Mouse (Mus musculus): ENCODE data around the gene Gan.

Gene Gan

DNA sequence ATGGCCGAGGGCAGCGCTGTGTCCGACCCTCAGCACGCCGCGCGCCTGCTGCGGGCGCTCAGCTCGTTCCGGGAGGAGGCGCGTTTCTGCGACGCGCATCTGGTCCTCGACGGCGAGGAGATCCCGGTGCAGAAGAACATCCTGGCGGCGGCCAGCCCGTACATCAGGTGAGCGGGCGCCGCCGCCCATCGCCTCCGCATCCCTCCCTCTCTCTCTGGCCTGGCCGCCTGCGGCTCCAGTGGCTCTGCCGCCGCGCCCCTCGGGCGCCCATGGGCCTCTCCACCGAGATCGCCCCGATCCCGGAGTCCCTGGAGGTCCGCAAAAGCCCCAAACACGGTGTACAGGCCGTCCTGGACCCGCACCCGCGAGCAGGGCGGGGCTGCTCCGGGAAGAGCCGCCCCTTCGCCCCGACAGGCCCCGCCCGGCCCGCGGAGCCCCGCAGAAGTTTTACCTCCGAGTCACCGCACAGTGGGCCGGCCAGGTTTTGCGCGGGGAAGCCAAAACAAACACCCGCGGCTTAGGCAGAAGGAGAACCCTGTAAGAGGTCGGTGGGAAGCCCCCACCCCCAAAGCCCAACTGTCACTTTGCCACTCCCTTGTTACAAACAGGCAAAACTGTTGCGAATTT is at the start of gene Gan:
Gene Gan, plus strand, starts transcription at position 1 of the 627 bp plus-strand sequence.
- no peak for DNase-seq (ENCODE audit: low spot score)

DNA sequence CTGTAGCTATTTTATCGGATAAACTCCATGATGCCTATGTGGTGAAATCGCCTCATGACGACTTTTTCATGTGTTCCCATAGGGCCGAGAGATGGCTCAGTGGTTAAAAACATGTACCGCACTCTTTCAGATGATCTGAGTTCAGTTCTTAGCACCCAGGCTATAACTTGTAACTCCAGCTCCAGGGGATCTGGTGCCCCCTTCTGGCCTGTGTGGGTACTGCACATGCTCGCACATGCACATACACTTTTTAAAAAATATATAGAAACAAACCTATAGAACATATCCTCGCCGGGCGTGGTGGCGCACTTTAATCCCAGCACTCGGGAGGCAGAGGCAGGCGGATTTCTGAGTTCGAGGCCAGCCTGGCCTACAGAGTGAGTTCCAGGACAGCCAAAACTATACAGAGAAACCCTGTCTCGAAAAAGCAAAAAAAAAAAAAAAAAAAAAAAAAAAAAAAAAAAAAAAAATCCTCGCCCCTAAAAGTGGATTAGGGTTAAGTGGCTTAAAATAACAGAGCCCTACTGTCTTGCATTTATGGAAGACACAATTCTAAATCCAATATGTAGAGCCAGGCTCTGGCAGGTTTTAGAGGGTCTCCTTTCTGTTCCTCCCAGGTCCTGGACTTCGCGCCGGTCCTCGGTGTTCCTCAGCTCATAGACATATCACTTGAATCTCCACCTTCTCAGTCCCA is 48.8 kb upstream of the Gan start:
- DNase-seq (ENCODE audit: low spot score): no peak

DNA sequence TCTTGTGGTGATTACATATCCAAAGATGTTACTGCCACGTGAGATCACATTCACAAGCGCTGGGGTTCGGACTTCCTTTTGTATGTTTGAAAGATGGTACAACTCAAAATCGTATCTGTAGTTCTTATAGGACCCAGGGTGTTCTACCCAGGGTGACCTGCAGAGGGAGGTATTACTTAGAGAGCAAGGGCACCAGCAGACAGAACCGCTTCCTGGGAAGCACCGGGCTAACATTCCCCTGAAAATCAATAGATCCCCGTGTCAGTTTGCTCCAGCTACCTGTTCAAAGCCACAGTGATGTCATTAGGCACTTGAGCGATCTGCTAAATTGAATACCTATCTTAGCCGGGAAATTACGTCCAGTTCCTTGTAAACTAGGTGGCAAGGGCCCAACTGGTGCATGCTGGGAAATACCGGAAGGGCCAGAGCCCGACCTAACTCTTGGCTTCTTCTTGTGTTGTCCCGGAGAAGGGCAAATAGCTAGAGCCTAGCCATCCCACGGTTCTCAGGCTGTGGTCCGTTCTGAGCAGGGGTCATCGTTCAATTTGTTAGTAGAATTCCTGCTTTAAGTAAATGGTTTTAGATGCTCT is 48.0 kb upstream of the Gan start:
- DNase-seq (ENCODE audit: low spot score): no peak

DNA sequence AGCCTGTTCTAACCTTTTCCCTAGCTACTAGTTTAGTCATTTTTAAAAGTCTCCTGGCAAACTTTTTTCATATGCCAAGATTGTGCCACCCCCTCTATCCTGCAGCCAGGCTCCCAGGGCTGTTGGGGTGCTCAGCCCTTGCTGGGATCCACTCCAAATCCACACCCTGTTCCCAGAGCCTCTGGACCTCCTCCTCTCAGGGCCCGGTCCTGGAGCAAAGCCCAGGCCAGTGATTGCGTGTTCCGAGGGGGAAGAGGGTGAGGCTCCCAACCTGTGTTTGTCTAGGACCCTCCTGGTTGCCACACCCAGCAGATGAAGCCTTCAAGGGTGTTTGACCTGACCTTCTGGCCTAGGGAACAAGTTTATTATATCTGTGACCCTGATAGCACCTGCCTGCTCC is 46.3 kb upstream of the Gan start:
- no peak for DNase-seq (ENCODE audit: low spot score)

DNA sequence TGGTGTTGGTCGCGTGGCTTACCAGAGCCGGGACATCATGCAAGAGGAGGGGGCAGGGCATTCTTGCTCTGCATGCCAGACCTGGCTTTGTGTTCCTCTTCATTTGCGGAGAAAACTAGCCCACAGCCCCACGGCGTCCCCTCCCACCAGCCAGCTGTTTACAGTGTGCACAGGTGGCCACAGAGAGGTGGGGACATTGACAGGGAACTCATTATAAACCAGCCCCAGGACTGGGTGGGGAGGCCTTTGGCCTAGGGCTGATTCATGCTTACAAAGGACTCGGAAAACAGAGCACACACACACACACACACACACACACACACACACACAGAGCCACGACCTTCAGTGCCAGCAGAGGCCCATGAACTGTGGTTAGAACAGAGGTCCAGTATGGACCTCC is 45.7 kb upstream of the Gan start:
- no peak for DNase-seq (ENCODE audit: low spot score)

DNA sequence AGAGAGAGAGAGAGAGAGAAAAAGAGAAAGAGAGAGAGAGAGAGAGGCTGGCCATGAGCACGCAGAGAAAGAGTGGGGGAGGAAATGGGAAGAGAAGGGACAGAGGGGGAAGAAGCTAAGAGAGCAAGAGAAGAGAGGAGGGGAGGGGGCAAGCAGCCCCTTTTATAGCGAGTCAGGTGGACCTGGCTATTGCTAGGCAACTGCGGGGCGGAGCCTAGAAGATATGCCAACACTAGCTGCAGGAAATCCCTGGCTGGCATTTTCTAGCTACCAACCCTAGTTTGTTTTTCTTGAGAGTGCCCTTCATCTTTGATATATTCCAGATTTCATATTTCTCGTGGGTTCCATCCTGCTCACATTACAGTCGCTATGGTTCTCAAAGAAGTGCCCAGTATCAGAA is 42.8 kb upstream of the Gan start:
- DNase-seq (ENCODE audit: low spot score): no peak

DNA sequence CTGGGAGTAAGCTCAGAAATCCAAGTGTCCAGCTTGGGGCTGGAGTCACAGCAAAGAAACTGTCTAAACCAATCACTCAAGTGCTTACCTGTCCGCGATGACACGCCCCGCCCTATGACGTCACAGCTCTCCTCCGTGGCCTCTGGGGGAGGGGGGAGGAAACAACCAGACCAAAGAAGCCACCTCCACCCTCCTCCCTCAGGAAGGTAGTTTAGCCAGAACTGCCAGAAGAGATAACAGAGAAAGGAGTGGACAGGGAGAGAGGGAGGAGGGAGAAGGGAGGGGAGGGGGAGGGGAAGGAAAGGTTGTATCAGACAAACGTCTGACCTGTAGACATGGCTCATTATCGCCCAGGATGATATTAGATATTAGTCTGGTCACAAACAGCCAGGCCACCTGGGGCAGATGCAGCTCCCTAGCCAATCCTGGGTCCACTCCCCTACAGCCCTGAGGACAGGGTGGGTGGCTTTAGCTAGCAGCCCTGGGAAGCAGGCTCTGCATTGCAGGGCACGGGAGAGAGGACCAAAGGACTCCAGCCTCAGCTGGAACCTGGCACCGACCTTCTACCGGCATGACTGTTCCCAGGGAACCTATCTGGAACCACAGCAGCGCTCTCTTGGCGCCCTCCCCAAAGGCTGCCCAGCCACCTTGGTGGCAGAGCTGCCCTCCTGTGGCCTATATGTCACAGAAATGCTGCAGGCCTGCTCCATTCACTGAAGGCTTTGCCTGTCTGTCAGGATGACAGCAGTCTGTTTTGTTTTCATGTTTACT is 42.1 kb upstream of the Gan start:
- DNase-seq (ENCODE audit: low spot score): no peak

DNA sequence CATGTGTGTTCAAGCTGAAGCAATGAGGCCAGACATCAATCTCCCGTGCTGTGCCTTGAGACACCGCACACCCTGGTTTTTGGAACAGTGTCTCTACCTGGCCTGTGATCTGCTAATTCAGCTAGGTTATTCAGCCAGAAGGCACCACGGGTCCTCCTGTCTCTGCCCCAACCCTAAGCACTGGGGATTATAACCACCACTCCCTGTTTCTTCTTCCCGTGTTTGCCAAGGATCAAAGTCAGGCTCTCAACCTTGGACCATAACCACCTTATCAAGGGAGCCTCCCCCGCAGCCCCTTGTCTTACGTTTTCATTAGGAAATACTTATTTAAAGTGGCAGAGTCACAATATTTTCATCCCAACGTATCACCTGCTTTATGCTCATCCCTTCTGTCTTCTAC is 41.4 kb upstream of the Gan start:
- DNase-seq (ENCODE audit: low spot score): no peak

DNA sequence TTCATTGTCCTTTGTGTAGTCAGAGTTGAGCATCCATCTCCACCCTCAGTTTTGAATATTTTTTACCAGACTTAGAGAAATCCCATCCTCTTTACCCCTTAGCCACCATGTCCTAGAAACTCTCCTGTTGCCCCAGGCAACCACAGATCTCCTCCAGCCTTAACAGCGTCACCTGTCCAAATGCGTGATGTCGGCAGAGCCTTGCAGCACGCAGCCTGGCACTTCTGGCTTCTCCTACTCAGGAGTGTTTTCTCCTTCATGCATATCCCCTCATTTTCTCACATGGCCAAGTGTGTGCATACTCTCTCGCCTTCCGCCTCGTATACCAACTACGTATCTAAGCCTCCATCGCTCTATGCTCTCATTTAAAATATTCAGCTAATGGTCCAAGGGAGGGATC is 39.5 kb upstream of the Gan start:
- no peak for DNase-seq (ENCODE audit: low spot score)

DNA sequence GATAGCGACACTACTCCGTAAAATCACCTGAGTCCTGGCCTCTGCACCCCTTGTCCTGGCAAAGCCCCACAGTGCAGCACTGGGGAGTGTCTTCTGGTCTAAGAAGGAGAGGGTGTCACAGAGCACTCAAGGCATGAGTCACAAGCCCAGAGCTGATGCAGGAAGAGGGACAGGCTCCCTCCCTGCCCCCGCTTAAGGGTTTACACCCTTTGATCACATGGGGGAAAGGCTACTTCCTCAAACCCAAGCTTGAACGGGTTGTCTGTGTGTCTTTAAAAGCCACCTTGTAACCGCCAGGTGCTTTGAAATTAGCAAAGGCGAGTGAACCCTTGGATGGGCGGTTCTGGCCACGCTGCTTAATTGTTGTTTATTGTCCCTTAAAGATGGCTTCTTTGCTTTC is 36.7 kb upstream of the Gan start:
- no peak for DNase-seq (ENCODE audit: low spot score)

DNA sequence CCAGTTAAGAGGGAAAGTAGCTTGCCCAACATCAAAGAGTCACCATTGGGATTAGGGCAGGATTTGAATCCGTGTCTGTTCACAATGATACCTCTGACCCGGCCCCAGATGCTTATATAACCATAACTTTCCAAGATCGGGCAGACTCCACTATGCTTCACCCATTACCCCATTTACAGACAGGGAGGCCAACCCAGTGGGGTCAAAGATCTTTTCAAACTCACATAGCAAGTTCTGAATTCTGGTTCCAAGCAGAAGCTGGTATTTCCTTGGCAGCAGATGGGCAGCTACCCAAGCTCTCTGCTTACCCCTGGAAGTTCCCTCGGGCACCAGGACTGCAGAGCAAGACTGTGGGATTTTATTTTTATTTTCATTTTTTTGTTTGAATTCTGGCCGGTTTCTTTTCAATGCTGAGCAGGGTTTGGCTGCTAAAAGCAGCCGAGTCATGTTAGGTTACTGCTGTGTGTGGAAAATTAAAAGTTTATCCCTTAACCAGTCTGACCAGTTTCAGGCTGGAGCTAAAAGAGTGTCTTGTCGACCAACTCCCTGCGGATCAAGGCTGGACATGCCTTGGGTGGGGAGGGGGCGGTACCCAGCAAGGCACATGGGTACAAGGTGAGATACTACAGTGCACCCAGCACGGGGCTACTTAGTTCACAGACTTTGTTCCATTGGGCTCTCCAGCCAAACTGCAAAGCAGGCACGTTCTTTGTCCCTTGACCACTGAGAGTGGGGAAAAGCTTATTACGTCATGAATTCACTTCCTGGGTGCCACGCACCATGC is 33.9 kb upstream of the Gan start:
- no peak for DNase-seq (ENCODE audit: low spot score)

DNA sequence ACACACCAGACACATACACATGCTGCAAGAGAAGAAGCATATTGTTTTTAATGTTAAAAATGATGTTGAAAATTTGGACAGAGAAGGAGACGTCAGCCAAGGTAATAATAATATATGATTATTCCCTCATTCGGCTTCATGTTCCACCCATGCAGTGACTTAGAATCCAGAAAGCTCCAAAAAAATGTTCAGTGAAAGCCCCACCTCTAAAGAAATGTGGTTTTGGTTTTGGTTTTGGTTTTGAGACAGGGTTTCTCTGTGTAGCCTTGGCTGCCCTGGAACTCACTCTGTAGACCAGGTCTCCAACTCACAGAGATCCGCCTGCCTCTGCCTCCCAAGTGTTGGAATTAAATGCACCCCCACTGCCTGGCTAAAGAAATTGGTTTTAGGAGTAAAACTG is 32.1 kb upstream of the Gan start:
- no peak for DNase-seq (ENCODE audit: low spot score)

DNA sequence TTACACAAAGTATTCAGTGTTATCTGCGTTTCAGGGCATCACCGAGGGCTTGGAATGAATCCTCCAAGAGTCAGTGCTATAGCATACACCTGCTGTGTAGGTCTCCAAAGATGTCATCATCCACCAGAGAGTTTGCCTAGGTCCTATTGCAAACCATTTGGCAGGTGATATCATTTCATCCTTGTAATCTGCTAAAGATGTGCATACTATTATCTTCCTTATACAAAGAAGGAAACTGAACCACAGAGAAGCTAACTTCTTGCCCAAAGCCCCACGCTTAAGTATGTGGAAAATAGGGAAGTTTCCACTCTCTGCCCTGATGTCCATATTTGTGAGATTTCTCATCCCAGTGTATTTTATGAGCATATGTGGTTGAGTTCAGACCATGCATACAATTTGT is 31.5 kb upstream of the Gan start:
- DNase-seq (ENCODE audit: low spot score): no peak

DNA sequence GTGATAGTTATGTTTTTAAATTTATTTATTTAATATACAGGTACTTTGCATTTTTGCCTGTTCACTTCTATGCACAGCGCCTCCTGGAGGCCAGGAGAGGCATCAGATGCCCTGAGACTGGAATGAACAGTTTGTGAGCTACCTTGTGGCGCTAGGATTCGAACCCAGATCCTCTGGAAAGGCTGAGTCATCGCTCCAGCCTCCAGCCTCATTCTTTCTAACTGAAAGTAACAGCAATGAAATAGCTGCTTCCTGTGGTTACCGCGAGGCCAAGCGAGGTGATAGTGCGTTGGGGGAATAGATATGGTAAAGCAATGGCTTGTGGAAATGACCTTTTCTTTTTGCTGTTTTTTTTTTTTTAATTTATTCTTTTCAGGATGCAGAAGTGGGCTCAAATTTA is 30.9 kb upstream of the Gan start:
- DNase-seq (ENCODE audit: low spot score): no peak

DNA sequence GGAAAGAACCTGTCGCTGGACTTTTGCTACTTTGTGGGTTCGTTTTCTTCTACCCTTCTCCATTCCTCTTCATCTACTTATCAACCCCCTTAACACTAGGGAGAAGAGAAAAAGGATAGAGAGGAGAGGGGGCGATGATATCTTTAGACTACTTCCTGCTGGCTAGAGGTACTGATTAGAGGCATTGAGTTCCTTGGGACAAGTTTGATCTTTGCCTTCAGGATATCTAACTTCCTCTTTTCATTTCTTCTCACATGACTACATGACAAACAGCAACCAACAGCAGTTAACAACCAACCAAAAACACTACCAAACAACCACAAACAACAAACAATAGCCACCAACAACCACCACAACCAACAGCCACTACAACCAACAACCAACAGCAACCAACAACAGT is 24.2 kb upstream of the Gan start:
- DNase-seq (ENCODE audit: low spot score): no peak

DNA sequence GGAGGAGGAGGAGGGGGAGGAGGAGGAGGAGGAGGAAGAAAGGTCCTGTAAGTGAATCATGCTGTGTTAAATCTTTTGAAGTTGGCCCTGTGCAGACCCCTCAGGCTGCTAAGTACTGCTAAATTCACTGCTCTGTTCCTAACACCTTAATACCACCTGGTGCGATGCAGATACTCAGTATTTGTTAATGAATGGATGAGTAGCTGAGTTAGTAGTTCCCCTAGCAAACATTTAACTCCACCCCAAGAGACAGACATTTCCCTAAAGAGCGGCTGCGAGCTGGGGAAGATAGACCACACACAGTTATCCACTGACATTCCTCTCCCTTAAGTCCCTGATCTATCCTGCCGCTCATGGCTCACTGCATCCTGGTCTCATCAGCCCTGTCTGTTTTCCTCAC is 21.6 kb upstream of the Gan start:
- no peak for DNase-seq (ENCODE audit: low spot score)

DNA sequence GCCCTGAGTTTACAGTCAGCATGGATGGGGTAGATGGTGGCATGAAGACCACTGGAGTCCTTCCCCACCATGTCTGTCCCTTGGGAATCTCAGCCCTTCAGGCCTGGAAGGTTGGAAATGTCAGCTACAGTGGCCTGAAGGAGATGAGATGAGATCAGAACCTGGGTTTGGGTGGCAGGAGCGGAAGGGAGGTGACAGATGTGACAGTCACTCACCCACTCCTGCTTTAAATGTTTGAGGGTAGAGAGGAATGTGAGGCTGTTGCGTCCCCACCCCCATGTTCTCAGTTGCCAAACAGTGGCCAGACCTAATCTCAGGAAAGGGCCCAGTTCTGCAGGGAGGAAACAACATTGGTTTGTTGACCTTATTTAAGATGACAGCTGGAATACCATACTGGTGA is 21.2 kb upstream of the Gan start:
- DNase-seq (ENCODE audit: low spot score): no peak

DNA sequence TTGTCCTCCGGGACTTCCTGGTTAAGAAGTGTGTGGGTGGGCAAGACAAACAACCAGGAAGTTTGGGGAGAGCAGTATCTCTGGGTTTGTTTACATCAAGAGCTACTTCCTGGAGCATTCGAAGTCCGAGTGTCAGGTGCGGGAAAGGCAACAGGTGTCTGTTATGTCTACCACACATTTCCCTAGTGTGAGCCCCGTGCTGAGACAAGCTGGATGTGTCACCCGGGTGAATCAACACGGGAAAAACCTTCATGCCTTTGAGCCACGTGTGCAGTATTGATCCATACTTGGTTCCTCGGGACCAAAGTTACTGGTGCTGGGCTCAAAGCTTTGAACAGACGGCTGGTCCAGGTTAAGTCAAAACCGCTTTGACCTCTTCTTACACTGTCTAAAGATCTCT is 20.6 kb upstream of the Gan start:
- no peak for DNase-seq (ENCODE audit: low spot score)

DNA sequence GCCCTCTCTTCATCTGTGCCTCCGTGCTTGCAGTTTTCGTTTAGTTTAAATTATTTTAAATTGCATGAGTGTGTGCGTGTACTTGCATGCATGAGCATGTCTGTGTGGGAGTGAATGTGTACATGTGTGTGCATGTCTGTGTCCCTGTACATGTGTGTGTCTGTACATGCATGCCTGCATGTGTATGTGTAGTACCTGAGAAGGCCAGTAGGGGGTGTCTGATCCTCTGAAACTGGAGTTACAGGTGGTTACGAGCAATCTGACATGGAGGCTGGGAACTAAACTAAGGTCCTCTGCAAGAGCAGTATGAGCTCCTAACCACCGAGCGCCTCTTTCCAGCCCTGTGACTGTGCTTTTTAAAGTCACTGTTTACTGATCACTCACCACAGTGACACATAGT is 9.4 kb upstream of the Gan start:
- no peak for DNase-seq (ENCODE audit: low spot score)

DNA sequence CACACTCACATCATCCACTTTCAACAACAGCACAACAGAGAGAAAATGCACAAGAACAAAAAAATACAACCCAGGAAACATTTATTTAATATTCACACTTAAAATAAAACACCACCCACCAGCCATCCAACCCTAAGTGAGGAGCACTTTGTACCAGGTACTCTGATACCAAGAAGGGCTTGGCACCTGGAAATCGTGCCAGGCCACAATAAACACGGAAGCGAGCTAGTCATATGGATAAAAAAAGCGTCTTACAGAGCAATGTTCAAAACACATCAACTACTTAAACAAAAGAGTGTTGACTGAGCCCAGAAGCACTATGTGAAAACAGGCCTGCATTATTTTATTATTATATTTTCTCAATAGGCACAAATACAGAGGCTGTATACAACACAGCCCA is 1.8 kb upstream of the Gan start:
- no peak for DNase-seq (ENCODE audit: low spot score)

DNA sequence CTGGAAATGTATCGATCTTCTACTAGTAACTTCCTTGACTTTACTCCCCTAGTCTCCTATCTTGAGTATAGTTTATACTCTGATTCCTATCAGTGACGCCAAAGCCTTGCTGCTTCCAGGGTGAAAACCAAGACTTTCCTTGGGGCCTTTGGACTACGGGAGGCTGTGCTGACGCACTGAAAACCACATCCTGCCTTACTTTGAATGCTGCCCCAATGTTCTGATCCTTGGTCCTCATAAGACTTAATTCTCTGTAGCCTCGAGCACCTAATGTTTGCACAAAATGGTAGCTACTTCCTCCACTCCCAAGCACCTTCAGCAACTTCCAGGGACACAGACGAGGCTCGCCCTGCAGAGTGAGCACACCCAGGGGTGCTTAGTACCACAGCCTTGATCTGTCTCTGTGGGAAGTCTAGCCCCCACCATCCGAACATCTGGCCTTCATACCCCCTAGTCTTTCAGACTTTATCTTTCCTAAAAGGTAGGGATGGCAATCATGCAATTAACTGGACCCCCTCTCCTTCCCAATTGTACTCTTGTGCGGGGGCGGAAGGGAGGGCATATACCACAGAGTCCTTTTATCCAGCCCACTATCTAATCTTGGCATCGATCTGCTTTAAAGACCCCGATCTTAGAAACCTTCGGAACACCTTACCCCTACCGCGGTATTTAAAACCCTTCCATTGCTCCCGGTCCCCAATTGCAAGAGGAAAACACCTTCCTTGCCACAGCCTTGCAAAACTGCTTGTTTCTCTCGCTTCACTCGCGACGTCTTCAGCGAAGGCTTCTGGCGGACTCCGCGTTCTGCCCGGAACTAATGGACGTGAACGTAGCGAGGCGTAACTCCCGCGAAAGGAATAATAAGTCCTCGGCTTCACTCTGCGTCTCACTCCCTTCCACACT is 818 bp upstream of the Gan start:
- DNase-seq (ENCODE audit: low spot score): no peak
